In genomic region chr13:40569461-40569860, GRCm38 (mm10) we compare ENCODE assay signal across 13 mouse cellular contexts.
"Had no signal": no experiment of that assay in that cellular context is flagged by ENCODE, and none has a peak within 500 bp of the region (broad histone marks: within the 10 kb centered on the region; RNA-seq: fewer than 3 reads in every experiment).

No protein-coding gene starts in this region.

- ATAC-seq: midbrain, embryonic 13.5 days; midbrain, embryonic 15.5 days had no signal

- H3K27me3 ChIP-seq: megakaryocyte, embryonic 14.5 days; midbrain, embryonic 13.5 days; midbrain, embryonic 15.5 days; neural tube, embryonic 12.5 days; stomach, embryonic 15.5 days had no signal

- DNase-seq: lung, adult 18-20 months; lung, embryonic 14.5 days; lung, postnatal 10 days; lung, postnatal 36 days; right cerebral cortex, postnatal 14 days; thymus, adult 2 months; thymus, postnatal 25 days; thymus, postnatal 4 days had no signal
